Mouse (Mus musculus) embryonic facial prominence, embryonic 11.5 days (tissue): Measurements from ENCODE around the gene Fam114a1. TPM values are rescaled to one million over a fixed set of nuclear protein-coding genes. Genes with fewer than 3 reads are reported as not detected.

Experiments used
- ATAC-seq: fragments of 200-750 bp; cut with Nextera tagmentation; replicated peaks from 2 replicates; pipeline ENCODE4 v1.8.0; 2017; ENCODE audit warnings: low read depth; ENCODE audit not compliant: insufficient number of reproducible peaks, low FRiP score, low TSS enrichment
- DNase-seq: peaks from one replicate; pipeline ENCODE4 v3.0.0-alpha.2; 2015; ENCODE audit warnings: low spot score
- H3K27ac ChIP-seq: fragments of 300-500 bp; sonication (generic); replicated peaks from 2 replicates; pipeline ENCODE4 v1.5.1; 2014; ENCODE audit warnings: mild to moderate bottlenecking, low read depth, low read length, control low read depth
- H3K27me3 ChIP-seq: fragments of 300-500 bp; sonication (generic); 2 replicates; pipeline ENCODE4 v1.6.1; 2014; ENCODE audit warnings: mild to moderate bottlenecking, low read length, moderate library complexity, mixed read lengths; ENCODE audit not compliant: control insufficient read depth, insufficient read depth
- H3K36me3 ChIP-seq: fragments of 300-500 bp; sonication (generic); replicated peaks from 2 replicates; pipeline ENCODE4 v1.6.1; 2014; ENCODE audit warnings: low read depth, mild to moderate bottlenecking, low read length, moderate library complexity, mixed read lengths; ENCODE audit not compliant: control insufficient read depth, insufficient read depth
- H3K4me1 ChIP-seq: fragments of 300-500 bp; sonication (generic); 2 replicates; pipeline ENCODE4 v1.6.1; 2014; ENCODE audit warnings: low read length, mixed read lengths; ENCODE audit not compliant: control insufficient read depth, insufficient read depth
- H3K4me2 ChIP-seq: fragments of 300-500 bp; sonication (generic); 2 replicates; pipeline ENCODE4 v1.6.1; 2014; ENCODE audit warnings: low read depth, mild to moderate bottlenecking, control low read depth, low read length, moderate library complexity
- H3K4me3 ChIP-seq: fragments of 300-500 bp; sonication (generic); 2 replicates; pipeline ENCODE4 v1.5.1; 2014; ENCODE audit warnings: low read depth, low read length, control low read depth
- H3K9ac ChIP-seq: fragments of 300-500 bp; sonication (generic); replicated peaks from 2 replicates; pipeline ENCODE4 v1.6.1; 2014; ENCODE audit warnings: mild to moderate bottlenecking, control low read depth, low read length
- H3K9me3 ChIP-seq: fragments of 300-500 bp; sonication (generic); replicated peaks from 2 replicates; pipeline ENCODE4 v1.6.1; 2016; ENCODE audit warnings: mild to moderate bottlenecking, low read length, inconsistent platforms, mixed read lengths; ENCODE audit not compliant: control insufficient read depth
- WGBS: fragments of 180-500 bp; shearing (Covaris S2); extraction: QIAGEN DNeasy Blood & Tissue Kit; methylation state at CpG from one replicate; pipeline ENCODE4 v1.1.7; 2014; 5-methylcytosine and 5-hydroxymethylcytosine counted together
- microRNA counts: library from miRNA; unstranded; fragments of <30 nt; microRNA quantifications from one replicate; lab custom pipeline; 2016
- microRNA-seq: library from miRNA; unstranded; fragments of <30 nt; microRNA quantifications from one replicate; pipeline ENCODE4, GENCODE M21; 2016; ENCODE audit warnings: borderline number of aligned reads
- polyA plus RNA-seq: library from polyadenylated mRNA; unstranded; fragments of >200 nt; fragmentation: Nextera tagmentation; extraction: Ambion mirVana; gene quantifications from 2 replicates; pipeline ENCODE4 v1.2.1, GENCODE M21; 2014

Gene Fam114a1
- polyA plus RNA-seq, 1 experiment from 2014 or later: 16.1 TPM

DNA sequence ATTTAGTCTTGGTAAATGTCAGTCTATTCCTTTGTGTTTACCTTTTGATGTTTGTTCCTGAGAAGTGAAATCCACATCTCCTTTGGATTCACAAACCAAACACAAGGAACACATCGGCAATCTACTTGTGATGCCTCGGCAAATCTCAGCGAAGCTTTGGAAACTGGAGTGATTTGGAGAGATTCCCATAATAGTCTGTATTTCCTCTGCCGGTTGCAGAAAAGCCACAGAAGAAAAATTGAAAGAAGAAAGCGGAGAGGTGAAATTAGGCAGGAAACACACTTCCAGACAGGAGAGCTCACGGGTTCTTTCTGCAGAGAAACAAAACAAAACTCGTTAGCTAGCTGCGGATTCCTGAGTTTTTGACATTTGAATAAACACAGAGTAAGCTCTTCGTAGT is 110.0 kb downstream of the Fam114a1 start:
- WGBS: 69% methylated on average over 9 of the region's 9 CpGs
- Histone ChIP-seq H3K4me1 (no peaks in the 10 kb centered on the region), H3K27me3 (no peaks in the 10 kb centered on the region), H3K9me3 (no peaks in the 10 kb centered on the region), H3K27ac (no peak overlapping the region), H3K36me3 (no peaks in the 10 kb centered on the region), H3K4me3 (no peak overlapping the region), H3K4me2 (no peak overlapping the region), H3K9ac (no peak overlapping the region)
- DNase-seq (no peak), ATAC-seq (no peak)

- H3K4me1 ChIP-seq: no peaks in the 10 kb centered on the region
- no peaks in the 10 kb centered on the region for H3K9me3 ChIP-seq
- no peaks in the 10 kb centered on the region for H3K36me3 ChIP-seq
- no peak for DNase-seq
- H3K4me3 ChIP-seq: no peak overlapping the region
- WGBS: 86% methylated on average over 4 of the region's 4 CpGs
- H3K27ac ChIP-seq: no peak overlapping the region
- H3K9ac ChIP-seq: no peak overlapping the region
- H3K4me2 ChIP-seq: no peak overlapping the region
- no peaks in the 10 kb centered on the region for H3K27me3 ChIP-seq
- no peak for ATAC-seq
Observed at GRCm38 (mm10) chr5:65081836-65082235, 112.0 kb downstream of the Fam114a1 start.

GRCm38 (mm10) chr5:65086522-65086921 is 116.7 kb downstream of the Fam114a1 start:
- ATAC-seq: no peak
- no peak for DNase-seq
- no peak overlapping the region for H3K9ac ChIP-seq
- H3K27me3 ChIP-seq: no peaks in the 10 kb centered on the region
- H3K27ac ChIP-seq: no peak overlapping the region
- H3K36me3 ChIP-seq: no peaks in the 10 kb centered on the region
- no peak overlapping the region for H3K4me2 ChIP-seq
- 90% methylated on average over 6 of the region's 6 CpGs for WGBS
- no peaks in the 10 kb centered on the region for H3K9me3 ChIP-seq
- no peak overlapping the region for H3K4me3 ChIP-seq
- H3K4me1 ChIP-seq: no peaks in the 10 kb centered on the region

DNA sequence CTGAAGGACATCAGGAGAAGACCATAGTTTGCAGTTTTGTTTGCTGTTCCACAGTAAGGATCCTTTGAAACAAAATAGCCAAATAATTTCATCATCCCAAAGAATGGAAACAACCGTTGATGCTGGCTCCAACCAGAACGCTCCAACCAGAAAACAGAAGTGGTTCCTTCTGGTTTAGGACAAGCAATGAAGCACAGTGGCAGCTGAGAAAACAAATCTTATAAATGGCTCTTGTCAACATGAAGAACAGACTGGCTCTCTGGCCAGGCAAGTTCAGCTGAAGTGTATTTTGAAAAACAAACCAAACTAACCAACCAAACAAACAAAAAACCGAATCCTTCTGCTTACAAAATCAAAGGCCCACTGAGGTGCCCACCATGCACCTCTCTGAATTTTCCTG is 119.8 kb downstream of the Fam114a1 start:
- H3K4me2 ChIP-seq: no peak overlapping the region
- no peak overlapping the region for H3K27ac ChIP-seq
- no peak overlapping the region for H3K9ac ChIP-seq
- H3K36me3 ChIP-seq: no peaks in the 10 kb centered on the region
- ATAC-seq (no peak), DNase-seq (no peak)
- no peaks in the 10 kb centered on the region for H3K9me3 ChIP-seq
- no peak overlapping the region for H3K4me3 ChIP-seq
- no peaks in the 10 kb centered on the region for H3K27me3 ChIP-seq
- WGBS: 56% methylated on average over 3 of the region's 3 CpGs
- no peaks in the 10 kb centered on the region for H3K4me1 ChIP-seq

DNA sequence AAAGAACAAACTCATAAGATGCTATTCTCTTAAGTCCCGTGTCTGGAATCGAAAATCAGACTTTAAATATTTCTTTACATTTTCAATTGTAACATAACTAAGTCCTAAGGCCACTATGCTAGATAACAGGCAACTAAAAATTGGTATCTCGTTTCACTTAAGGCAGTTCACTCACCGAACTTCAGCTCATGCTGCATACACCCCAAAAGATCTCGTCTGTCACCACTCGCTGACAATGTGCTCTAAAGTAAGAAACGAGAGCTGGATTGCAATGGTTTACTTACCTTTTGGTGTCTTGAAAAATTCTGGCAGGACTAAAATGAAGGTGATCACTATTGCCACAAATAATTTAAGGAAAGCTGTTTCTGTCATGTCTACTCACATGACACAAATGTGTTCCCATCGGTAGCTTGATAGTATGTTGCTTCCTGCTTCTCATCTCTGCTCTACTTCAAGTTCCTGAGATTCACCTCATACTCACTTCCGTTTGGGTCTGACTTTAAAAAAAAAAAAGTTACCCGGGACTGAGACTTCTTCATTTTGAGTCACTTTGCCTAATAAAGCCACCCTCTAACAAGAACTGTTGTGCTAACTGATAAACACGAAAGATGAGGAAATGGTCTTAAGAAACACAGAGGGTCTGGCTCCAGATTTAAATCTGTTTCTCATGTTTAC is 121.5 kb downstream of the Fam114a1 start:
- WGBS: 68% methylated on average over 11 of the region's 11 CpGs
- no peak for ATAC-seq

More for the DNA sequence above, 121.5 kb downstream of the Fam114a1 start:
- H3K36me3 ChIP-seq: no peaks in the 10 kb centered on the region
- no peak overlapping the region for H3K4me3 ChIP-seq
- DNase-seq: no peak
- H3K27ac ChIP-seq: no peak overlapping the region
- H3K27me3 ChIP-seq: no peaks in the 10 kb centered on the region
- no peak overlapping the region for H3K9ac ChIP-seq
- H3K4me2 ChIP-seq: no peak overlapping the region
- no peaks in the 10 kb centered on the region for H3K9me3 ChIP-seq
- H3K4me1 ChIP-seq: no peaks in the 10 kb centered on the region

MicroRNAs encoded within 50 kb of the gene (microRNA counts, 519-probe panel; counts per million panel counts)
- 2,676 counts per million, percentile 30 among the panel's probes with 10 or more counts for microRNA mmu-miR-574-3p (lab: Ali Mortazavi, UCI)
- microRNA mmu-miR-574-5p (lab: Ali Mortazavi, UCI): not detected

Small RNA genes lying within 50 kb of the gene (microRNA-seq; reads per million reads assigned to microRNA genes)
- 88.0 reads per million, percentile 39 among the genes with 10 or more reads in this experiment for gene Mir574

Other genes starting within 250 kb of the Fam114a1 start
- gene Klf3, start 166.7 kb upstream of the Fam114a1 start, polyA plus RNA-seq: 31.5 and 34.6 TPM in 2 replicates
- gene Tlr1, start 36.5 kb upstream of the Fam114a1 start, polyA plus RNA-seq: 0.56 and 0.64 TPM in 2 replicates
- gene Tlr6, start 10.0 kb upstream of the Fam114a1 start, polyA plus RNA-seq: 0.31 and 0.50 TPM in 2 replicates
- gene Tmem156, start 122.1 kb downstream of the Fam114a1 start, polyA plus RNA-seq: not detected in 2 replicates
- 13.5 and 14.9 TPM in 2 replicates for gene Klhl5, start 137.5 kb downstream of the Fam114a1 start, polyA plus RNA-seq
- 13.6 and 14.1 TPM in 2 replicates for gene Wdr19, start 229.6 kb downstream of the Fam114a1 start, polyA plus RNA-seq